Mouse (Mus musculus): ENCODE results near the gene Mmp25. TPM values are rescaled to one million over a fixed set of nuclear protein-coding genes. Genes with fewer than 3 reads are reported as not detected.
"Not testable (repeated sequence)": the region's sequence is repeated elsewhere in the genome, so short reads cannot be mapped to it uniquely, and the experiment has no call there.

Mmp25 gene
- polyA plus RNA-seq, 2 experiments: 0.11 to 0.12 TPM

DNA sequence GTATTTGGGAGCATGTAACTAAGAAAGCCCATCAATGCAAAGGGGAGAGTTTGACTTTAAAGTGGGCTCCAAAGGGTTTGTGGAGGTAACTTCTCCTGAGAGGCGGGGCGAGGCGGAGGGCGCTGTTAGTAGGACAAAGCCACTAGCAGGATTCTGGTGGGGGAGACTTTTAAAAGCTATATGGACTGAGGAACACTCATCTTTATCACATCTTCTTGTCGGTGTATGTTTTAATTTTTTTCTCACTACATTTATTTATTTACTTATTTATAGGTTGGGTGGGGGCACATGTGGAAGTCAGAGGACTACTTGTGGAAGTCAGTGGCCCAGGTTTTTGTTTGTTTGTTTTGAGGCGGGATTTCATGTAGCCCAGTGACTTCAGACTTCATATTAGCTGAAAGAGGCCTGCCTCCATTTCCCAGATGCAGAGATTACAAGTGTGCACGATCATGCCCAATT lies 45.4 kb downstream of the Mmp25 start:
- peak overlapping the region; percentile 60 for H3K9ac ChIP-seq (replicated peaks)
- H3K27me3 ChIP-seq (ENCODE audit: control insufficient read depth, insufficient read depth, low read length): no peaks in the 10 kb centered on the region
- peak in 1 of 3 experiments; percentile 39 for DNase-seq (ENCODE audit: low read depth in 3 of 3, low spot score in 3 of 3)
- peak; percentile 11; the same call in 1 of the 2 replicates for ATAC-seq (ENCODE audit: insufficient read depth)
- H3K27ac ChIP-seq: no peak overlapping the region; the same call in none of the 2 replicates
- no peak for TF ChIP-seq EP300 (IDR thresholded peaks at IDR 0.05; ENCODE audit: low read depth)
- TF ChIP-seq CTCF (IDR thresholded peaks at IDR 0.05; ENCODE audit: low read depth): no peak
- peaks cover 0 to 12% of the 10 kb centered on the region in 2 experiments; a peak in 2 of 4 replicates for H3K4me1 ChIP-seq (replicated peaks; ENCODE audit: control insufficient read depth in 2 of 2, insufficient read depth in 2 of 2, low read length in 1 of 2)
- H3K4me2 ChIP-seq (ENCODE audit: low read depth): peak overlapping the region; percentile 83
- 14% methylated on average over 7 of the region's 7 CpGs for WGBS (ENCODE audit: insufficient replicate concordance)
- no peaks in the 10 kb centered on the region for H3K9me3 ChIP-seq (ENCODE audit: control insufficient read depth, low read length)
- peak overlapping the region; percentile 59 to 77 for H3K4me3 ChIP-seq (ENCODE audit: insufficient read depth in 1 of 2, low read depth in 2 of 2, low read length in 2 of 2)
- H3K36me3 ChIP-seq (replicated peaks; ENCODE audit: control insufficient read depth, insufficient read depth, low read depth): no peaks in the 10 kb centered on the region

- Histone ChIP-seq H3K27me3 (ENCODE audit: control insufficient read depth, insufficient read depth, low read length) (no peaks in the 10 kb centered on the region), H3K36me3 (replicated peaks; ENCODE audit: control insufficient read depth, insufficient read depth, low read depth) (no peaks in the 10 kb centered on the region), H3K4me1 (replicated peaks; ENCODE audit: control insufficient read depth in 2 of 2, insufficient read depth in 2 of 2, low read length in 1 of 2) (peaks cover 0 to 12% of the 10 kb centered on the region in 2 experiments; a peak in 2 of 4 replicates), H3K4me3 (ENCODE audit: insufficient read depth in 1 of 2, low read depth in 2 of 2, low read length in 2 of 2) (peak within 1 kb of the TSS; percentile 59 to 77), H3K9ac (replicated peaks) (peak within 1 kb of the TSS; percentile 60), H3K27ac (no peak within 1 kb of the TSS; the same call in none of the 2 replicates), H3K9me3 (ENCODE audit: control insufficient read depth, low read length) (no peaks in the 10 kb centered on the region), H3K4me2 (ENCODE audit: low read depth) (peak within 1 kb of the TSS; percentile 83)
- TF ChIP-seq CTCF (IDR thresholded peaks at IDR 0.05; ENCODE audit: low read depth): no peak
- TF ChIP-seq EP300 (IDR thresholded peaks at IDR 0.05; ENCODE audit: low read depth): no peak
- WGBS (ENCODE audit: insufficient replicate concordance): 4% methylated on average over 29 of the region's 31 CpGs
- ATAC-seq (ENCODE audit: insufficient read depth) (peak; percentile 91), DNase-seq (ENCODE audit: low read depth in 3 of 3, low spot score in 3 of 3) (peak; percentile 71 to 74 (median 73))
Observed at GRCm38 (mm10) chr17:23598582-23599552, 46.2 kb downstream of the Mmp25 start, which contains the start of gene Zfp13. Gene Zfp13, minus strand, starts transcription at chr17:23599487.

DNA sequence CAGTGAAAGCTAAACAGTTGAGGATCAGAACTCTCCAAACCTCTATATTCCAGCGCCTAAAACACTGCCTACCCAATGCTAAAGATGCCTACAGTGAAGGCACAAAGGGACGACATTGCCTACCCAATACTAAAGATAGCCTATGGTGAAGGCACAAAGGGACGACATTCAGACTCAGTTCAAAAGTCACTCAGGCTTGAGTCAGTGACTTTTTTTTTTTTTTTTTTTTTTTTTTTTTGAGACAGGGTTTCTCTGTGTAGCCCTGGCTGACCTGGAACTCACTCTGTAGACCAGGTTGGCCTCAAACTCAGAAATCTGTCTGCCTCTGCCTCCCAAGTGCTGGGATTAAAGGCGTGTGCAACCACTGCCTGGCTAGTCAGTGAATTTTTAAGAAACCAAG lies 49.9 kb downstream of the Mmp25 start:
- H3K27me3 ChIP-seq (ENCODE audit: control insufficient read depth, insufficient read depth, low read length); ATAC-seq (ENCODE audit: insufficient read depth): not testable (repeated sequence)
- peaks cover 3 to 21% of the 10 kb centered on the region in 2 experiments; a peak in 2 of 4 replicates for H3K4me1 ChIP-seq (replicated peaks; ENCODE audit: control insufficient read depth in 2 of 2, insufficient read depth in 2 of 2, low read length in 1 of 2)

GRCm38 (mm10) chr17:23592926-23593300 lies 52.2 kb downstream of the Mmp25 start:
- H3K36me3 ChIP-seq (replicated peaks; ENCODE audit: control insufficient read depth, insufficient read depth, low read depth): no peaks in the 10 kb centered on the region
- ATAC-seq (ENCODE audit: insufficient read depth): peak; percentile 59
- peak overlapping the region; percentile 68 for H3K9ac ChIP-seq (replicated peaks)
- no peak for TF ChIP-seq EP300 (IDR thresholded peaks at IDR 0.05; ENCODE audit: low read depth)
- no peak for TF ChIP-seq CTCF (IDR thresholded peaks at IDR 0.05; ENCODE audit: low read depth)
- H3K27me3 ChIP-seq (ENCODE audit: control insufficient read depth, insufficient read depth, low read length): no peaks in the 10 kb centered on the region
- no peaks in the 10 kb centered on the region for H3K9me3 ChIP-seq (ENCODE audit: control insufficient read depth, low read length)
- H3K4me1 ChIP-seq (replicated peaks; ENCODE audit: control insufficient read depth in 2 of 2, insufficient read depth in 2 of 2, low read length in 1 of 2): peaks cover 3 to 11% of the 10 kb centered on the region in 2 experiments; a peak in 2 of 4 replicates
- H3K4me2 ChIP-seq (ENCODE audit: low read depth): peak overlapping the region; percentile 94
- peak overlapping the region; percentile 68 to 83 for H3K4me3 ChIP-seq (ENCODE audit: insufficient read depth in 1 of 2, low read depth in 2 of 2, low read length in 2 of 2)
- no peak overlapping the region for H3K27ac ChIP-seq
- WGBS (ENCODE audit: insufficient replicate concordance): 9% methylated on average over 13 of the region's 13 CpGs
- no peak for DNase-seq (ENCODE audit: low read depth in 3 of 3, low spot score in 3 of 3)

More for the DNA sequence above, 49.9 kb downstream of the Mmp25 start:
- WGBS (ENCODE audit: insufficient replicate concordance): 55% methylated on average over 4 of the region's 4 CpGs
- not testable (repeated sequence) for H3K9me3 ChIP-seq (ENCODE audit: control insufficient read depth, low read length); H3K9ac ChIP-seq (replicated peaks); H3K36me3 ChIP-seq (replicated peaks; ENCODE audit: control insufficient read depth, insufficient read depth, low read depth); H3K4me3 ChIP-seq (ENCODE audit: insufficient read depth in 1 of 2, low read depth in 2 of 2, low read length in 2 of 2); H3K27ac ChIP-seq; DNase-seq (ENCODE audit: low read depth in 3 of 3, low spot score in 3 of 3); H3K4me2 ChIP-seq (ENCODE audit: low read depth)

Measured in liver, embryonic 14.5 days (tissue).